Mouse (Mus musculus): ENCODE results near the gene Msl1.

The Msl1 gene

GRCm38 (mm10) chr11:98764091-98764490 lies 31.2 kb upstream of the Msl1 start:
- in situ Hi-C loops (cut with MboI) = no loop called here

GRCm38 (mm10) chr11:98764746-98765145 lies 30.6 kb upstream of the Msl1 start:
- in situ Hi-C loops (cut with MboI) = no loop called here

GRCm38 (mm10) chr11:98765421-98766309 lies 29.7 kb upstream of the Msl1 start:
- in situ Hi-C loops (cut with MboI) = no loop called here

GRCm38 (mm10) chr11:98766346-98766745 lies 29.0 kb upstream of the Msl1 start:
- in situ Hi-C loops (cut with MboI) = no loop called here

GRCm38 (mm10) chr11:98766816-98767215 lies 28.5 kb upstream of the Msl1 start:
- in situ Hi-C loops (cut with MboI) = no loop called here

GRCm38 (mm10) chr11:98767276-98767675 lies 28.0 kb upstream of the Msl1 start:
- in situ Hi-C loops (cut with MboI) = no loop called here

- in situ Hi-C loops (cut with MboI) = no loop called here
These were observed 27.6 kb upstream of the Msl1 start for GRCm38 (mm10) chr11:98767713-98768112.

- in situ Hi-C loops (cut with MboI) = no loop called here
These were observed 26.9 kb upstream of the Msl1 start for GRCm38 (mm10) chr11:98768127-98769006.

- in situ Hi-C loops (cut with MboI) = no loop called here
These were observed 26.0 kb upstream of the Msl1 start for GRCm38 (mm10) chr11:98769007-98769954.

GRCm38 (mm10) chr11:98770096-98770975 lies 25.0 kb upstream of the Msl1 start:
- in situ Hi-C loops (cut with MboI) = no loop called here

GRCm38 (mm10) chr11:98771131-98771530 lies 24.2 kb upstream of the Msl1 start:
- in situ Hi-C loops (cut with MboI) = no loop called here

- in situ Hi-C loops (cut with MboI) = no loop called here
These were observed 23.3 kb upstream of the Msl1 start for GRCm38 (mm10) chr11:98771844-98772525.

- in situ Hi-C loops (cut with MboI) = no loop called here
These were observed 22.6 kb upstream of the Msl1 start for GRCm38 (mm10) chr11:98772667-98773171.

- in situ Hi-C loops (cut with MboI) = no loop called here
These were observed 21.6 kb upstream of the Msl1 start for GRCm38 (mm10) chr11:98773635-98774295.

- in situ Hi-C loops (cut with MboI) = no loop called here
These were observed 20.6 kb upstream of the Msl1 start, which contains the start of gene Nr1d1 for GRCm38 (mm10) chr11:98774582-98775347. Gene Nr1d1, minus strand, starts transcription at chr11:98775333.

GRCm38 (mm10) chr11:98775348-98776051 lies 19.8 kb upstream of the Msl1 start:
- in situ Hi-C loops (cut with MboI) = no loop called here

GRCm38 (mm10) chr11:98776052-98776764 lies 19.1 kb upstream of the Msl1 start:
- in situ Hi-C loops (cut with MboI) = no loop called here

All from mature B cell (primary cell).